Mouse (Mus musculus): Measurements from ENCODE around the gene Prdm9. TPM values are rescaled to one million over a fixed set of nuclear protein-coding genes. Genes with fewer than 3 reads are reported as not detected.

Prdm9 gene
- polyA plus RNA-seq (2012; rRNA removed), result 2.1 and 2.7 TPM in 2 replicates
- polyA plus RNA-seq (2014; fragmentation: Nextera tagmentation; extraction: Ambion mirVana), result 0.54 and 1.0 TPM in 2 replicates

DNA sequence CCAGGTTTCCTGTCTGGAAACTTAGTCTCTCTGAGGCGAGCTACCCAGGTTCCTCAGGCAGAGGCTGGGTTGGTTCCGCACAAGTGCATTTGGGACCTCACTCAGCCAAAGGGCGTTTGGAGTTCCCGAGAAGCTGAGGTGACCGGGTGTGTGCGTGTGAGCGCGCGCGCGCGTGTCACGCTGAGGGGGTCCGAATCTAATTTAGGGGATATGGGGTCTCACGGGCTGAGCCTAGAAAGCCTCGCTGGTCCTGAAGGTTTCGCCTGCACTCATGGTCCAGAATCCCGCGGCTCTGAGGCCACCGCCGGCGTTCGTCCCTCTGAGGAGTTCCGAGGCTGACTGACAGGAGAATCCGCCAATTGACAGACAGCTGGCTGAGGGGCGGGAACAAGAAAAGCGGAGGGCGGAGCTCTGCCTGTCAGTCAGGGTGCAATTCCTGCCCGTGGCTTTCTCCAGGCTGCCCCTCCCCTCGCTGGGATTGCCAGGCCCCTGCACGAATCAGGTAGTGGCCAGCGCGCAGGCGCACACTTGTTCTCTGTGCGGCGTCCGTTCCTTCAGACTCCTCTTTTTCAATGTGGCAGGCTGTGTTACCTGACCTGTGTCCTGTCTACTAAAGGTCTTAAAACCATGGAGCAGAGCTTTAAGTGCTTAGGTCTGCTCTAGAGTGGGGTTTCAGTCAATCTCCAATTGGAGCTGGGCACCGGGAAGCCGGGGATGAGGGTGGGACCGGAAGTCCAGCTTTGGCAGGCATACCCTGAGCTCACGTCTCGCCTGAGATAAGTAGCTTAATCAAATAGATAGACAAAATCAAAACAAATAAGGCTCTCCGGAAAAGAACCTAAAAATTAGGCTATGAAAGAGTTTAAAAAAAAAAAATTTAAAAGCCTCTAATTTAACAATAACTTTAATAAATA, at the start of gene Prdm9:
Gene Prdm9 (minus strand): TSS at position 341 of the 914 bp plus-strand sequence.
- Histone ChIP-seq H3K27ac (replicated peaks; ENCODE audit: low read depth, low read length) (peak within 1 kb of the TSS; percentile 87), H3K27me3 (ENCODE audit: control insufficient read depth, insufficient read depth, low read length) (no peaks in the 10 kb centered on the region), H3K4me1 (ENCODE audit: control insufficient read depth, insufficient read depth, low read length) (no peaks in the 10 kb centered on the region), H3K9ac (ENCODE audit: low read depth, low read length, severe bottlenecking) (peak within 1 kb of the TSS; percentile 72), H3K9me3 (ENCODE audit: control insufficient read depth, low read length) (no peaks in the 10 kb centered on the region), H3K4me3 (replicated peaks; ENCODE audit: low read length) (peak within 1 kb of the TSS; percentile 66), H3K36me3 (ENCODE audit: control insufficient read depth, insufficient read depth, low read length) (no peaks in the 10 kb centered on the region), H3K4me2 (replicated peaks; ENCODE audit: low read depth, low read length, severe bottlenecking) (peak within 1 kb of the TSS; percentile 91)
- 0 out of 2 replicates have a peak, but pooled peaks have one; percentile 3 for TF ChIP-seq POLR2A (IDR thresholded peaks at IDR 0.05; ENCODE audit: borderline replicate concordance, extremely low read depth, insufficient read depth, insufficient read length)
- peak; percentile 98 for DNase-seq (ENCODE audit: low spot score)
- under 1% methylated on average over 43 of the region's 43 CpGs for WGBS
- peak; percentile 100 for ATAC-seq (ENCODE audit: low FRiP score, low read depth)

DNA sequence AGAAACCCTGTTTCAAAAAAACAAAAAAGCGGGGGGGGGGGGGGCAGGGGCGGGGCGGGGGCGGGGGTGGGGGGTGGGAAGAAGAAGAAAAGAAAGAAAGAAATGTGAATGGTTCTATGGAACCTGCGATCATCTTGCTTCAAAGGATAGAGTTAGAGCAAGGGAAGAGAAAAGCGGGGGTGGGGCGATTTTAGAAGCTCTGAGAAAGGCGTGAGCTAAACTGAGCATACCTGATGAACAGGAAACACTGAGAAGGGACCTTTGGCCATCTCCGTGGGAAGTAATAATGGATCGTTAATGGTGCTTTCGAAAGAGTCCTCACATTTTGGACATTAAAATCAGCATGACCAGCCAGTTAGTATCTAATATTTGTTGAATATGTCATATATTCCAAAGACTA, 35.3 kb upstream of the Prdm9 start:
- Histone ChIP-seq H3K9me3 (ENCODE audit: control insufficient read depth, low read length) (no peaks in the 10 kb centered on the region), H3K27me3 (ENCODE audit: control insufficient read depth, insufficient read depth, low read length) (no peaks in the 10 kb centered on the region), H3K9ac (ENCODE audit: low read depth, low read length, severe bottlenecking) (no peak overlapping the region), H3K4me2 (replicated peaks; ENCODE audit: low read depth, low read length, severe bottlenecking) (no peak overlapping the region), H3K4me3 (replicated peaks; ENCODE audit: low read length) (no peak overlapping the region), H3K4me1 (ENCODE audit: control insufficient read depth, insufficient read depth, low read length) (no peaks in the 10 kb centered on the region), H3K27ac (replicated peaks; ENCODE audit: low read depth, low read length) (no peak overlapping the region), H3K36me3 (ENCODE audit: control insufficient read depth, insufficient read depth, low read length) (no peaks in the 10 kb centered on the region)
- no peak for TF ChIP-seq POLR2A (IDR thresholded peaks at IDR 0.05; ENCODE audit: borderline replicate concordance, extremely low read depth, insufficient read depth, insufficient read length)
- no peak for ATAC-seq (ENCODE audit: low FRiP score, low read depth)
- WGBS, result 80% methylated on average over 10 of the region's 11 CpGs
- no peak for DNase-seq (ENCODE audit: low spot score)

GRCm38 (mm10) chr17:15591216-15591881, 27.2 kb upstream of the Prdm9 start:
- ATAC-seq (ENCODE audit: low FRiP score, low read depth), result no peak
- no peaks in the 10 kb centered on the region for H3K36me3 ChIP-seq (ENCODE audit: control insufficient read depth, insufficient read depth, low read length)

GRCm38 (mm10) chr17:15588116-15588515, 24.0 kb upstream of the Prdm9 start:
- H3K27me3 ChIP-seq (ENCODE audit: control insufficient read depth, insufficient read depth, low read length), result no peaks in the 10 kb centered on the region
- no peaks in the 10 kb centered on the region for H3K9me3 ChIP-seq (ENCODE audit: control insufficient read depth, low read length)
- no peaks in the 10 kb centered on the region for H3K36me3 ChIP-seq (ENCODE audit: control insufficient read depth, insufficient read depth, low read length)
- H3K27ac ChIP-seq (replicated peaks; ENCODE audit: low read depth, low read length), result no peak overlapping the region
- no peak for TF ChIP-seq POLR2A (IDR thresholded peaks at IDR 0.05; ENCODE audit: borderline replicate concordance, extremely low read depth, insufficient read depth, insufficient read length)
- H3K4me2 ChIP-seq (replicated peaks; ENCODE audit: low read depth, low read length, severe bottlenecking), result no peak overlapping the region
- no peak overlapping the region for H3K9ac ChIP-seq (ENCODE audit: low read depth, low read length, severe bottlenecking)
- H3K4me1 ChIP-seq (ENCODE audit: control insufficient read depth, insufficient read depth, low read length), result no peaks in the 10 kb centered on the region
- H3K4me3 ChIP-seq (replicated peaks; ENCODE audit: low read length), result no peak overlapping the region
- WGBS, result 38% methylated on average over 2 of the region's 2 CpGs
- ATAC-seq (ENCODE audit: low FRiP score, low read depth) (no peak), DNase-seq (ENCODE audit: low spot score) (no peak)

More at GRCm38 (mm10) chr17:15591216-15591881, 27.2 kb upstream of the Prdm9 start:
- no peak for DNase-seq (ENCODE audit: low spot score)
- no peak overlapping the region for H3K4me2 ChIP-seq (replicated peaks; ENCODE audit: low read depth, low read length, severe bottlenecking)
- no peak overlapping the region for H3K4me3 ChIP-seq (replicated peaks; ENCODE audit: low read length)
- no peak overlapping the region for H3K27ac ChIP-seq (replicated peaks; ENCODE audit: low read depth, low read length)
- H3K9me3 ChIP-seq (ENCODE audit: control insufficient read depth, low read length), result no peaks in the 10 kb centered on the region
- H3K9ac ChIP-seq (ENCODE audit: low read depth, low read length, severe bottlenecking), result no peak overlapping the region
- WGBS, result 79% methylated on average over 7 of the region's 7 CpGs
- no peaks in the 10 kb centered on the region for H3K4me1 ChIP-seq (ENCODE audit: control insufficient read depth, insufficient read depth, low read length)
- no peaks in the 10 kb centered on the region for H3K27me3 ChIP-seq (ENCODE audit: control insufficient read depth, insufficient read depth, low read length)
- TF ChIP-seq POLR2A (IDR thresholded peaks at IDR 0.05; ENCODE audit: borderline replicate concordance, extremely low read depth, insufficient read depth, insufficient read length), result no peak

DNA sequence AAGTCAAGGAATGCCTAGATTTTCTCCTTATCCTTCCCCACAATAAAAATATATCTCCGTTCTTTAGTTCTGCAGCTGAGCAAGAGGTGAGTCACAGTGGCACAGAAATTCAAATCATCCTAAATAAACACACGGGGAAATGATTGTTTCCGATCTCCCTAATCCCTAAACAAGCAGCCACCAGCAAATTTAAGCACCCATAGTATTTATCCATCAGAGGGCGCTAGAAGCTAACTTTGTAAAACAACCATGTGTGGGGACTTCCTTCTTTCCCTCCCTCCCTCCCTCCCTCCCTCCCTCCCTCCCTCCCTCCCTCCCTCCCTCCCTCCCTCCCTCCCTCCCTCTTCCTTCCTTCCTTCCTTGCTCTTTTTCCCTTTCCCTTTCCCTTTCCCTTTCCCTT, 21.5 kb upstream of the Prdm9 start:
- WGBS, result 30% methylated on average over 4 of the region's 4 CpGs

More for the DNA sequence above, 21.5 kb upstream of the Prdm9 start:
- Histone ChIP-seq H3K9me3 (ENCODE audit: control insufficient read depth, low read length) (no peaks in the 10 kb centered on the region), H3K4me2 (replicated peaks; ENCODE audit: low read depth, low read length, severe bottlenecking) (no peak overlapping the region), H3K36me3 (ENCODE audit: control insufficient read depth, insufficient read depth, low read length) (no peaks in the 10 kb centered on the region), H3K9ac (ENCODE audit: low read depth, low read length, severe bottlenecking) (no peak overlapping the region), H3K4me3 (replicated peaks; ENCODE audit: low read length) (no peak overlapping the region), H3K27ac (replicated peaks; ENCODE audit: low read depth, low read length) (no peak overlapping the region), H3K4me1 (ENCODE audit: control insufficient read depth, insufficient read depth, low read length) (no peaks in the 10 kb centered on the region), H3K27me3 (ENCODE audit: control insufficient read depth, insufficient read depth, low read length) (no peaks in the 10 kb centered on the region)
- DNase-seq (ENCODE audit: low spot score) (peak; percentile 25), ATAC-seq (ENCODE audit: low FRiP score, low read depth) (no peak)
- no peak for TF ChIP-seq POLR2A (IDR thresholded peaks at IDR 0.05; ENCODE audit: borderline replicate concordance, extremely low read depth, insufficient read depth, insufficient read length)

All from limb, embryonic 14.5 days (tissue).